Mouse (Mus musculus): ENCODE results near the gene Gstp1. TPM values are rescaled to one million over a fixed set of nuclear protein-coding genes. Genes with fewer than 3 reads are reported as not detected.
A peak's percentile ranks its signal among the peaks of the same experiment; 100 is the strongest.

Gene Gstp1
- polyA plus RNA-seq, 1 experiment from 2014 or later = 441 TPM

DNA sequence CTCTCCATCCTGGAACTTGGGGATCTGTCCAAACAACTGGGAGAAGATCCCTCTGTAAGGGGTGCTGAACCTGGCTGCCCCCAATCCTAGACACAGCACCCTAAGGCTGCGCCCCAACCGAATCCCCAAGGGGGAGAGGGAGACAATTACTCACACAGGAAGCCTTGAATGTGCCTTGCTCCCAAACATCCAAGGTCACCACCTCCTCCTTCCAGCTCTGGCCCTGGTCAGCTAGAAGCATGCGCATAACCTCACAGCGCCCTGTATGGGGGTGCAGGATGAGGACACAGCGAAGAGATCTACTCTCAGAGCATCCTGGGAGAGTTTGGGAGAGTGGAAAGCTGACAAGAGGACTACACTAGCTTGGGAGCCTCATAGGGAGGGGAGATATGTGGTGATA, 20.8 kb upstream of the Gstp1 start:
- no peak overlapping the region for H3K9ac ChIP-seq (ENCODE audit: low read depth, low read length)
- no peaks in the 10 kb centered on the region for H3K27me3 ChIP-seq (ENCODE audit: insufficient read depth, low read length)
- H3K27ac ChIP-seq = no peak overlapping the region
- ATAC-seq (replicated peaks; ENCODE audit: low FRiP score, low read depth) (no peak), DNase-seq (ENCODE audit: low spot score) (no peak)
- TF ChIP-seq CTCF (IDR thresholded peaks at IDR 0.05; ENCODE audit: low read depth) = no peak
- H3K4me1 ChIP-seq (replicated peaks; ENCODE audit: insufficient read depth, low read length) = peaks cover 4% of the 10 kb centered on the region; the same call in 1 of the 2 replicates
- H3K9me3 ChIP-seq (replicated peaks; ENCODE audit: low read length) = no peaks in the 10 kb centered on the region
- no peak overlapping the region for H3K4me3 ChIP-seq (replicated peaks; ENCODE audit: low read depth, low read length)
- no peaks in the 10 kb centered on the region for H3K36me3 ChIP-seq (ENCODE audit: insufficient read depth, low read length)
- WGBS = 88% methylated on average over 5 of the region's 5 CpGs
- H3K4me2 ChIP-seq (ENCODE audit: low read length) = no peak overlapping the region

DNA sequence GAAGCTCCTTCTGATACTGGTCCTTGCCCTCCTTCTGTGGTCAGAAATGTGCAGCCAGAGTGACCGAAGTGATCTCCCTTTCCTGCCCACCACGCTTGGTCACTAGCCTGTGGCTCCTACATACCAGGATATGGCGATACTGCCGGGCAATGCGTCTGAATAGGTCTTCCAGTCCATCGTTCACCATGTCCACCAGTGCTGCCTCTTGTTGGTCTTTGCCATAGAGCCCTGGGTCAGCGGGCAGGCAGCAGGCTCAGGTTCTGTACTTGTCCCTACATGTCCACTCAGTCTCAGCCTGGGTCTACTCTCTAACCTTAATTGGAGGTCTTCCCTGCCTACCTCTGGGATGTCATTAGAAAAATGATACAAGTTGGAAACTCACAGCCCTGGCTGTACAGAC, 20.2 kb upstream of the Gstp1 start:
- Histone ChIP-seq H3K4me1 (replicated peaks; ENCODE audit: insufficient read depth, low read length) (peaks cover 4% of the 10 kb centered on the region; the same call in 1 of the 2 replicates), H3K4me2 (ENCODE audit: low read length) (no peak overlapping the region), H3K9ac (ENCODE audit: low read depth, low read length) (no peak overlapping the region), H3K9me3 (replicated peaks; ENCODE audit: low read length) (no peaks in the 10 kb centered on the region), H3K27ac (no peak overlapping the region), H3K36me3 (ENCODE audit: insufficient read depth, low read length) (no peaks in the 10 kb centered on the region), H3K4me3 (replicated peaks; ENCODE audit: low read depth, low read length) (no peak overlapping the region), H3K27me3 (ENCODE audit: insufficient read depth, low read length) (no peaks in the 10 kb centered on the region)
- DNase-seq (ENCODE audit: low spot score) = no peak
- ATAC-seq (replicated peaks; ENCODE audit: low FRiP score, low read depth) = no peak
- TF ChIP-seq CTCF (IDR thresholded peaks at IDR 0.05; ENCODE audit: low read depth) = no peak
- 96% methylated on average over 7 of the region's 7 CpGs for WGBS

DNA sequence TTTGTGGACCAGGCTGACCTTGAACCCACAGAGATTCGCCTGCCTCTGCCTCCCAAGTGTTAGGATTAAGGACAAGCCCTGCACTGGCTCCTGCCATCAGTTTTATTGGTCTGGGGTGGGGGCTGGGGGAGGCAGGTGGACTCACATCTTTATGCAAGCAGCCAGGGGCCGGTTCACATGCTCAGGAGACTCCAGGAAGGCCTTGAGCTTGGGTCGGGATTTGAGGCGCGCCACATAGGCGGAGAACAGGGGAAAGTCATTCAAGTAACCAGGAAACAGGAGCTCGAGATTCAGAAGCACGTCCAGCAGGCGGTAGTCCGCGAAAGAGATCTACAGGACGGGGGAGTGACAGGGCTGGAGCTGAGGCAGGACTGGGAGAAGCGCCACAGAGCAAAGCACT, 19.6 kb upstream of the Gstp1 start:
- no peak for ATAC-seq (replicated peaks; ENCODE audit: low FRiP score, low read depth)
- TF ChIP-seq CTCF (IDR thresholded peaks at IDR 0.05; ENCODE audit: low read depth) = no peak

DNA sequence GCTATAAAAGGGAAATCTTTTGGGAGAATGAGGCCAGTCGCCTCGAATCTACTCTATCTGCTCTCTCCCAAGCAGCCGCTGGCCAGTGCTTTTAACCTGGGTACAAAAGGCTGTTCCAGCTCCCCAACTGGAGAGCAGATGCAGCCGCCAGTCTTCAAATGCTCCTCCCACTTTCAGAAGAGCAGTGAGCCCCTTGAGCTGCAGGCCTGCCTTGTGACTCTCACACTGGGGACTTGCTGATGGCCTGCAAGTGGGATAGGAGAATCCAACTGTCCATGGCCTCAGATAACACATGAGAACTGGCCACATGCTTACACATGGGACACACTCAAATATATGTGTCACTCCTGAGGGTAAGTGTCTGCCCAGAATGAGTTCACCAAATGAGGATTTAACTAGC, 18.9 kb upstream of the Gstp1 start:
- Histone ChIP-seq H3K27ac (no peak overlapping the region), H3K9ac (ENCODE audit: low read depth, low read length) (no peak overlapping the region), H3K27me3 (ENCODE audit: insufficient read depth, low read length) (no peaks in the 10 kb centered on the region), H3K9me3 (replicated peaks; ENCODE audit: low read length) (no peaks in the 10 kb centered on the region), H3K36me3 (ENCODE audit: insufficient read depth, low read length) (no peaks in the 10 kb centered on the region), H3K4me1 (replicated peaks; ENCODE audit: insufficient read depth, low read length) (peaks cover 4% of the 10 kb centered on the region; the same call in 1 of the 2 replicates), H3K4me3 (replicated peaks; ENCODE audit: low read depth, low read length) (no peak overlapping the region), H3K4me2 (ENCODE audit: low read length) (no peak overlapping the region)
- 42% methylated on average over 4 of the region's 4 CpGs for WGBS
- ATAC-seq (replicated peaks; ENCODE audit: low FRiP score, low read depth) (no peak), DNase-seq (ENCODE audit: low spot score) (no peak)
- no peak for TF ChIP-seq CTCF (IDR thresholded peaks at IDR 0.05; ENCODE audit: low read depth)

More for the DNA sequence above, 19.6 kb upstream of the Gstp1 start:
- no peak overlapping the region for H3K4me3 ChIP-seq (replicated peaks; ENCODE audit: low read depth, low read length)
- no peak overlapping the region for H3K27ac ChIP-seq
- H3K36me3 ChIP-seq (ENCODE audit: insufficient read depth, low read length) = no peaks in the 10 kb centered on the region
- no peak overlapping the region for H3K9ac ChIP-seq (ENCODE audit: low read depth, low read length)
- no peak overlapping the region for H3K4me2 ChIP-seq (ENCODE audit: low read length)
- H3K4me1 ChIP-seq (replicated peaks; ENCODE audit: insufficient read depth, low read length) = peaks cover 4% of the 10 kb centered on the region; the same call in 1 of the 2 replicates
- 80% methylated on average over 13 of the region's 13 CpGs for WGBS
- no peaks in the 10 kb centered on the region for H3K9me3 ChIP-seq (replicated peaks; ENCODE audit: low read length)
- DNase-seq (ENCODE audit: low spot score) = no peak
- H3K27me3 ChIP-seq (ENCODE audit: insufficient read depth, low read length) = no peaks in the 10 kb centered on the region

- no peaks in the 10 kb centered on the region for H3K36me3 ChIP-seq (ENCODE audit: insufficient read depth, low read length)
- no peak overlapping the region for H3K9ac ChIP-seq (ENCODE audit: low read depth, low read length)
- ATAC-seq (replicated peaks; ENCODE audit: low FRiP score, low read depth) = peak; percentile 40
- no peak overlapping the region for H3K27ac ChIP-seq
- no peak overlapping the region for H3K4me2 ChIP-seq (ENCODE audit: low read length)
- H3K27me3 ChIP-seq (ENCODE audit: insufficient read depth, low read length) = no peaks in the 10 kb centered on the region
- no peak for TF ChIP-seq CTCF (IDR thresholded peaks at IDR 0.05; ENCODE audit: low read depth)
- H3K4me1 ChIP-seq (replicated peaks; ENCODE audit: insufficient read depth, low read length) = peaks cover 4% of the 10 kb centered on the region; the same call in 1 of the 2 replicates
- H3K9me3 ChIP-seq (replicated peaks; ENCODE audit: low read length) = no peaks in the 10 kb centered on the region
- no peak overlapping the region for H3K4me3 ChIP-seq (replicated peaks; ENCODE audit: low read depth, low read length)
- DNase-seq (ENCODE audit: low spot score) = peak; percentile 31
- WGBS = 53% methylated on average over 15 of the region's 15 CpGs
Observed at GRCm38 (mm10) chr19:4055947-4056693, 18.3 kb upstream of the Gstp1 start.

DNA sequence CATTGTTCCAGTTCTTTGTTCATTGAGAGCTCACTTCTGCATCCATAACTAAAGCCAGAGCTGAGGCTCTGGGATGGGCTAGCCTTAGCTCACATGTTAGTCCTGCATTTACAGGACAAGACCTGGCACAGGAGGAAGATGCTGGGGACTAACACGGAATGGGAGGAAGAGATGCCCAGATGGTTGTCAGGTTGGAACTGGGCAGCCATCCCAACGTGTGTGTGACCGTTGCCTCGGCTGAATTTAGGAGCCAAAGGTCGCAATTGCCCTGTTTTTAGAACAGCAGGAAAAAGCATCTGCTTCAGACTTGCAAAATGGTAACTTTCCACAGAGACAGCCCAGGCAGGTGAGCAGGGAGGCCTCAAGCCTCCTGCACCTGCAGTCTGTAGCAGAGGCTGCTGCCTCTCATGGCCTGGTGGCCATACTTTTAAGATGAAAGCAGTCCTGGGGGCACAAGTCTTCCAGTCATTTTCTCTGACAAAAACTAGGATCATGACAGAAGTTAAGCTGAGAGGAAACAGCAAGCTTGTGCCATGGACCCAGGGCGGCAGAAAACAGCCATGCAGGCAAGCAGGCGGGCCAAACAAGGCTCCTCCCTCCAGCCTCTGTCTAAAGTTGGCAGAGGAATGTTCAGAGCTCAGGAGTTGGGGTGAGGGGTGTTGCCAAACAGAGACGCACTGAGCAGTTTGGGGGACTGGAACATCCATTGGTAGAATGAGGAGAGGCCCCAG, 17.6 kb upstream of the Gstp1 start:
- Histone ChIP-seq H3K27ac (no peak overlapping the region), H3K4me3 (replicated peaks; ENCODE audit: low read depth, low read length) (no peak overlapping the region), H3K27me3 (ENCODE audit: insufficient read depth, low read length) (no peaks in the 10 kb centered on the region), H3K9ac (ENCODE audit: low read depth, low read length) (no peak overlapping the region), H3K9me3 (replicated peaks; ENCODE audit: low read length) (no peaks in the 10 kb centered on the region), H3K36me3 (ENCODE audit: insufficient read depth, low read length) (no peaks in the 10 kb centered on the region), H3K4me1 (replicated peaks; ENCODE audit: insufficient read depth, low read length) (peaks cover 4% of the 10 kb centered on the region; the same call in 1 of the 2 replicates), H3K4me2 (ENCODE audit: low read length) (no peak overlapping the region)
- ATAC-seq (replicated peaks; ENCODE audit: low FRiP score, low read depth) (no peak), DNase-seq (ENCODE audit: low spot score) (no peak)
- TF ChIP-seq CTCF (IDR thresholded peaks at IDR 0.05; ENCODE audit: low read depth) = no peak
- WGBS = 63% methylated on average over 8 of the region's 8 CpGs

Data from kidney, postnatal 0 days (tissue).